Mouse (Mus musculus) neural tube, embryonic 14.5 days (tissue): ENCODE data around the gene Pdcd6. TPM values are rescaled to one million over a fixed set of nuclear protein-coding genes. Genes with fewer than 3 reads are reported as not detected.

Experiments
- ATAC-seq: fragments of 200-750 bp; cut with Nextera tagmentation; 2 replicates; pipeline ENCODE4 v1.8.0; 2017; ENCODE audit warnings: low read depth, mild to moderate bottlenecking, moderate TSS enrichment, moderate library complexity
- H3K27ac ChIP-seq: fragments of 300-500 bp; sonication (generic); 2 replicates; pipeline ENCODE4 v1.5.1; 2014; ENCODE audit warnings: low read depth, mild to moderate bottlenecking, control low read depth, low read length, moderate library complexity, mixed read lengths
- H3K27me3 ChIP-seq: fragments of 300-500 bp; sonication (generic); 2 replicates; pipeline ENCODE4 v1.6.1; 2014; ENCODE audit warnings: low read length; ENCODE audit not compliant: control insufficient read depth, insufficient read depth
- H3K36me3 ChIP-seq: fragments of 300-500 bp; sonication (generic); 2 replicates; pipeline ENCODE4 v1.6.1; 2014; ENCODE audit warnings: low read length, mixed read lengths; ENCODE audit not compliant: control insufficient read depth, insufficient read depth
- H3K4me1 ChIP-seq: fragments of 300-500 bp; sonication (generic); 2 replicates; pipeline ENCODE4 v1.6.1; 2014; ENCODE audit warnings: low read length; ENCODE audit not compliant: control insufficient read depth, insufficient read depth
- H3K4me2 ChIP-seq: fragments of 300-500 bp; sonication (generic); 2 replicates; pipeline ENCODE4 v1.6.1; 2014; ENCODE audit warnings: mild to moderate bottlenecking, low read depth, low read length, control low read depth
- H3K4me3 ChIP-seq: fragments of 300-500 bp; sonication (generic); 2 replicates; pipeline ENCODE4 v1.5.1; 2014; ENCODE audit warnings: low read depth, low read length, control low read depth, mixed read lengths
- H3K9ac ChIP-seq: fragments of 300-500 bp; sonication (generic); replicated peaks from 2 replicates; pipeline ENCODE4 v1.6.1; 2014; ENCODE audit warnings: low read depth, mild to moderate bottlenecking, control low read depth, low read length, mixed read lengths
- H3K9me3 ChIP-seq: fragments of 300-500 bp; sonication (generic); 2 replicates; pipeline ENCODE4 v1.6.1; 2016; ENCODE audit warnings: low read length; ENCODE audit not compliant: control insufficient read depth
- WGBS: fragments of 180-500 bp; shearing (Covaris S2); extraction: QIAGEN DNeasy Blood & Tissue Kit; methylation state at CpG from one replicate; pipeline ENCODE4 v1.1.7; 2014; 5-methylcytosine and 5-hydroxymethylcytosine counted together
- polyA plus RNA-seq: library from polyadenylated mRNA; unstranded; fragments of >200 nt; fragmentation: Nextera tagmentation; extraction: Ambion mirVana; gene quantifications from 2 replicates; pipeline ENCODE4 v1.2.1, GENCODE M21; 2014

The Pdcd6 gene
- polyA plus RNA-seq, 1 experiment from 2014 or later = 122 TPM

GRCm38 (mm10) chr13:74329321-74329720, 11.9 kb upstream of the Pdcd6 start:
- Histone ChIP-seq H3K27ac (no peak overlapping the region), H3K4me1 (no peaks in the 10 kb centered on the region), H3K9ac (no peak overlapping the region), H3K4me2 (no peak overlapping the region), H3K9me3 (no peaks in the 10 kb centered on the region), H3K27me3 (no peaks in the 10 kb centered on the region), H3K4me3 (no peak overlapping the region), H3K36me3 (peaks cover 56% of the 10 kb centered on the region)
- ATAC-seq = no peak

GRCm38 (mm10) chr13:74316789-74317169, 601 bp downstream of the Pdcd6 start:
- Histone ChIP-seq H3K9ac (peak overlapping the region; percentile 83), H3K27ac (peak overlapping the region; percentile 52), H3K36me3 (peaks cover 10% of the 10 kb centered on the region), H3K27me3 (no peaks in the 10 kb centered on the region), H3K4me1 (peaks cover 11% of the 10 kb centered on the region), H3K4me3 (peak overlapping the region; percentile 83), H3K9me3 (no peaks in the 10 kb centered on the region), H3K4me2 (peak overlapping the region; percentile 94)
- WGBS = 3% methylated on average over 15 of the region's 15 CpGs
- no peak; the same call in 1 of the 2 replicates for ATAC-seq

- H3K9ac ChIP-seq = peak overlapping the region; percentile 83
- WGBS = 35% methylated on average over 4 of the region's 4 CpGs
- peak overlapping the region; percentile 83 for H3K4me3 ChIP-seq
- H3K27me3 ChIP-seq = no peaks in the 10 kb centered on the region
- no peaks in the 10 kb centered on the region for H3K9me3 ChIP-seq
- 0 out of 2 replicates have a peak, but pooled peaks cover 11% of the 10 kb centered on the region for H3K36me3 ChIP-seq
- peak overlapping the region; percentile 52 for H3K27ac ChIP-seq
- peak overlapping the region; percentile 94 for H3K4me2 ChIP-seq
- ATAC-seq = no peak
- H3K4me1 ChIP-seq = peaks cover 11% of the 10 kb centered on the region
Measured at GRCm38 (mm10) chr13:74316386-74316785, 994 bp downstream of the Pdcd6 start.

- WGBS = 97% methylated on average over 3 of the region's 3 CpGs
- H3K27ac ChIP-seq = no peak overlapping the region
- H3K4me3 ChIP-seq = no peak overlapping the region
- H3K36me3 ChIP-seq = peaks cover 15% of the 10 kb centered on the region
- no peak overlapping the region for H3K9ac ChIP-seq
- ATAC-seq = no peak
- H3K27me3 ChIP-seq = no peaks in the 10 kb centered on the region
- H3K4me2 ChIP-seq = no peak overlapping the region
- peaks cover 11% of the 10 kb centered on the region for H3K4me1 ChIP-seq
- H3K9me3 ChIP-seq = no peaks in the 10 kb centered on the region
Measured at GRCm38 (mm10) chr13:74314616-74315015, 2.8 kb downstream of the Pdcd6 start.

GRCm38 (mm10) chr13:74305780-74306179, 11.6 kb downstream of the Pdcd6 start:
- Histone ChIP-seq H3K36me3 (peaks cover 56% of the 10 kb centered on the region), H3K27ac (no peak overlapping the region), H3K9me3 (no peaks in the 10 kb centered on the region), H3K4me2 (no peak overlapping the region), H3K9ac (no peak overlapping the region), H3K4me3 (no peak overlapping the region), H3K4me1 (no peaks in the 10 kb centered on the region), H3K27me3 (no peaks in the 10 kb centered on the region)
- no peak for ATAC-seq
- WGBS = 93% methylated on average over 1 of the region's 1 CpGs

- WGBS = 95% methylated on average over 6 of the region's 6 CpGs
Measured at GRCm38 (mm10) chr13:74305380-74305779, 12.0 kb downstream of the Pdcd6 start.

GRCm38 (mm10) chr13:74302050-74303037, 15.0 kb downstream of the Pdcd6 start:
- WGBS = 81% methylated on average over 10 of the region's 10 CpGs
- H3K4me2 ChIP-seq = no peak overlapping the region
- ATAC-seq = no peak

More at GRCm38 (mm10) chr13:74305380-74305779, 12.0 kb downstream of the Pdcd6 start:
- Histone ChIP-seq H3K9ac (no peak overlapping the region), H3K9me3 (no peaks in the 10 kb centered on the region), H3K27me3 (no peaks in the 10 kb centered on the region), H3K4me2 (no peak overlapping the region), H3K4me1 (no peaks in the 10 kb centered on the region), H3K27ac (no peak overlapping the region), H3K4me3 (no peak overlapping the region), H3K36me3 (peaks cover 52% of the 10 kb centered on the region)
- ATAC-seq = no peak

GRCm38 (mm10) chr13:74301607-74301984, 15.8 kb downstream of the Pdcd6 start:
- Histone ChIP-seq H3K4me2 (no peak overlapping the region), H3K9ac (no peak overlapping the region), H3K27ac (no peak overlapping the region), H3K4me3 (no peak overlapping the region), H3K27me3 (no peaks in the 10 kb centered on the region), H3K36me3 (peaks cover 24% of the 10 kb centered on the region), H3K4me1 (no peaks in the 10 kb centered on the region), H3K9me3 (no peaks in the 10 kb centered on the region)
- 84% methylated on average over 6 of the region's 6 CpGs for WGBS
- ATAC-seq = peak; percentile 47; the same call in 1 of the 2 replicates

More at GRCm38 (mm10) chr13:74302050-74303037, 15.0 kb downstream of the Pdcd6 start:
- H3K4me1 ChIP-seq = no peaks in the 10 kb centered on the region
- H3K27me3 ChIP-seq = no peaks in the 10 kb centered on the region
- no peak overlapping the region for H3K9ac ChIP-seq
- peaks cover 27% of the 10 kb centered on the region for H3K36me3 ChIP-seq
- no peak overlapping the region for H3K27ac ChIP-seq
- no peak overlapping the region for H3K4me3 ChIP-seq
- H3K9me3 ChIP-seq = no peaks in the 10 kb centered on the region

- 43% methylated on average over 4 of the region's 4 CpGs for WGBS
- peak; percentile 93 for ATAC-seq
- no peaks in the 10 kb centered on the region for H3K27me3 ChIP-seq
- no peak overlapping the region for H3K9ac ChIP-seq
- no peak overlapping the region for H3K4me2 ChIP-seq
- no peak overlapping the region for H3K4me3 ChIP-seq
- H3K9me3 ChIP-seq = no peaks in the 10 kb centered on the region
- no peak overlapping the region for H3K27ac ChIP-seq
- no peaks in the 10 kb centered on the region for H3K4me1 ChIP-seq
- H3K36me3 ChIP-seq = peaks cover 23% of the 10 kb centered on the region
Measured at GRCm38 (mm10) chr13:74300925-74301606, 16.3 kb downstream of the Pdcd6 start.
